Mouse (Mus musculus) heart, embryonic 15.5 days (tissue): ENCODE data around the gene Cdkl5. TPM values are rescaled to one million over a fixed set of nuclear protein-coding genes. Genes with fewer than 3 reads are reported as not detected.

ENCODE experiments used
- ATAC-seq: fragments of 200-750 bp; cut with Nextera tagmentation; replicated peaks from 2 replicates; pipeline ENCODE4 v1.8.0; 2017; ENCODE audit warnings: low read depth, moderate TSS enrichment; ENCODE audit not compliant: insufficient number of reproducible peaks, insufficient read depth, low FRiP score
- H3K27ac ChIP-seq: fragments of 300-500 bp; sonication (generic); 2 replicates; pipeline ENCODE4 v1.5.1; 2015; ENCODE audit warnings: mild to moderate bottlenecking, inconsistent platforms
- H3K27me3 ChIP-seq: fragments of 300-500 bp; sonication (generic); 2 replicates; pipeline ENCODE4 v1.6.1; 2015; ENCODE audit warnings: inconsistent platforms
- H3K36me3 ChIP-seq: fragments of 300-500 bp; sonication (generic); 2 replicates; pipeline ENCODE4 v1.6.1; 2015; ENCODE audit warnings: mild to moderate bottlenecking, inconsistent platforms
- H3K4me1 ChIP-seq: fragments of 300-500 bp; sonication (generic); replicated peaks from 2 replicates; pipeline ENCODE4 v1.6.1; 2015; ENCODE audit warnings: inconsistent platforms
- H3K4me2 ChIP-seq: fragments of 300-500 bp; sonication (generic); 2 replicates; pipeline ENCODE4 v1.6.1; 2015; ENCODE audit warnings: inconsistent platforms, mild to moderate bottlenecking, moderate library complexity
- H3K4me3 ChIP-seq: fragments of 300-500 bp; sonication (generic); 2 replicates; pipeline ENCODE4 v1.5.1; 2015; ENCODE audit warnings: mild to moderate bottlenecking, inconsistent platforms
- H3K9ac ChIP-seq: fragments of 300-500 bp; sonication (generic); 2 replicates; pipeline ENCODE4 v1.6.1; 2015; ENCODE audit warnings: mild to moderate bottlenecking, inconsistent platforms
- H3K9me3 ChIP-seq: fragments of 300-500 bp; sonication (generic); replicated peaks from 2 replicates; pipeline ENCODE4 v1.6.1; 2016; ENCODE audit warnings: inconsistent platforms
- WGBS: fragments of 180-500 bp; shearing (Covaris S2); methylation state at CpG from one replicate; pipeline ENCODE4 v1.1.7; 2015; ENCODE audit warnings: mixed read lengths; 5-methylcytosine and 5-hydroxymethylcytosine counted together
- polyA plus RNA-seq: library from polyadenylated mRNA; unstranded; fragments of >200 nt; fragmentation: Nextera tagmentation; extraction: Ambion mirVana; gene quantifications from 2 replicates; pipeline ENCODE4 v1.2.1, GENCODE M21; 2015

The Cdkl5 gene
- 1.6 and 2.2 TPM in 2 replicates for polyA plus RNA-seq

GRCm38 (mm10) chrX:160994543-160995121, at the start of gene Cdkl5:
Gene Cdkl5 (minus strand): TSS chrX:160994704.
- Histone ChIP-seq H3K4me1 (0 out of 2 replicates have a peak, but pooled peaks cover 3% of the 10 kb centered on the region), H3K4me3 (peak within 1 kb of the TSS; percentile 60), H3K27ac (peak within 1 kb of the TSS; percentile 87), H3K27me3 (no peaks in the 10 kb centered on the region), H3K4me2 (peak within 1 kb of the TSS; percentile 61), H3K9me3 (no peaks in the 10 kb centered on the region), H3K36me3 (no peaks in the 10 kb centered on the region), H3K9ac (peak within 1 kb of the TSS; percentile 69)
- WGBS = 15% methylated on average over 53 of the region's 53 CpGs
- peak; percentile 95 for ATAC-seq

- Histone ChIP-seq H3K4me2 (no peak overlapping the region), H3K9me3 (no peaks in the 10 kb centered on the region), H3K27ac (no peak overlapping the region), H3K27me3 (no peaks in the 10 kb centered on the region), H3K4me3 (no peak overlapping the region), H3K9ac (no peak overlapping the region), H3K36me3 (no peaks in the 10 kb centered on the region), H3K4me1 (no peaks in the 10 kb centered on the region)
- ATAC-seq = no peak
- 38% methylated on average over 3 of the region's 3 CpGs for WGBS
Observed at GRCm38 (mm10) chrX:161033235-161033803, 38.8 kb upstream of the Cdkl5 start.

GRCm38 (mm10) chrX:161032423-161032822, 37.9 kb upstream of the Cdkl5 start:
- WGBS = 52% methylated on average over 2 of the region's 2 CpGs
- Histone ChIP-seq H3K4me1 (no peaks in the 10 kb centered on the region), H3K9ac (no peak overlapping the region), H3K27ac (no peak overlapping the region), H3K4me2 (no peak overlapping the region), H3K27me3 (no peaks in the 10 kb centered on the region), H3K9me3 (no peaks in the 10 kb centered on the region), H3K4me3 (no peak overlapping the region), H3K36me3 (no peaks in the 10 kb centered on the region)
- no peak for ATAC-seq

GRCm38 (mm10) chrX:161030233-161030632, 35.7 kb upstream of the Cdkl5 start:
- H3K4me2 ChIP-seq = no peak overlapping the region
- no peak overlapping the region for H3K9ac ChIP-seq
- H3K4me3 ChIP-seq = no peak overlapping the region
- no peak for ATAC-seq
- H3K9me3 ChIP-seq = no peaks in the 10 kb centered on the region
- H3K27me3 ChIP-seq = no peaks in the 10 kb centered on the region
- H3K4me1 ChIP-seq = no peaks in the 10 kb centered on the region
- no peak overlapping the region for H3K27ac ChIP-seq
- no peaks in the 10 kb centered on the region for H3K36me3 ChIP-seq

GRCm38 (mm10) chrX:161024475-161024874, 30.0 kb upstream of the Cdkl5 start:
- no peak overlapping the region for H3K4me2 ChIP-seq

GRCm38 (mm10) chrX:161021548-161021947, 27.0 kb upstream of the Cdkl5 start:
- Histone ChIP-seq H3K4me1 (no peaks in the 10 kb centered on the region), H3K9ac (no peak overlapping the region), H3K36me3 (no peaks in the 10 kb centered on the region), H3K4me3 (no peak overlapping the region), H3K9me3 (no peaks in the 10 kb centered on the region), H3K27me3 (no peaks in the 10 kb centered on the region), H3K4me2 (no peak overlapping the region), H3K27ac (no peak overlapping the region)
- WGBS = 78% methylated on average over 7 of the region's 7 CpGs
- ATAC-seq = no peak

More at GRCm38 (mm10) chrX:161024475-161024874, 30.0 kb upstream of the Cdkl5 start:
- H3K9ac ChIP-seq = no peak overlapping the region
- no peaks in the 10 kb centered on the region for H3K27me3 ChIP-seq
- no peaks in the 10 kb centered on the region for H3K4me1 ChIP-seq
- 56% methylated on average over 2 of the region's 2 CpGs for WGBS
- no peak overlapping the region for H3K27ac ChIP-seq
- H3K36me3 ChIP-seq = no peaks in the 10 kb centered on the region
- no peak overlapping the region for H3K4me3 ChIP-seq
- no peaks in the 10 kb centered on the region for H3K9me3 ChIP-seq
- ATAC-seq = no peak

- Histone ChIP-seq H3K9me3 (no peaks in the 10 kb centered on the region), H3K4me1 (no peaks in the 10 kb centered on the region), H3K27me3 (no peaks in the 10 kb centered on the region), H3K4me2 (no peak overlapping the region), H3K4me3 (no peak overlapping the region), H3K36me3 (no peaks in the 10 kb centered on the region), H3K9ac (no peak overlapping the region), H3K27ac (no peak overlapping the region)
- 64% methylated on average over 1 of the region's 1 CpGs for WGBS
- no peak for ATAC-seq
Observed at GRCm38 (mm10) chrX:161018179-161018578, 23.7 kb upstream of the Cdkl5 start.

GRCm38 (mm10) chrX:161006272-161006671, 11.8 kb upstream of the Cdkl5 start:
- Histone ChIP-seq H3K9ac (no peak overlapping the region), H3K27ac (no peak overlapping the region), H3K4me1 (no peaks in the 10 kb centered on the region), H3K36me3 (no peaks in the 10 kb centered on the region), H3K9me3 (no peaks in the 10 kb centered on the region), H3K27me3 (no peaks in the 10 kb centered on the region), H3K4me3 (no peak overlapping the region), H3K4me2 (no peak overlapping the region)
- WGBS = 77% methylated on average over 1 of the region's 1 CpGs
- no peak for ATAC-seq

- Histone ChIP-seq H3K9ac (no peak overlapping the region), H3K36me3 (no peaks in the 10 kb centered on the region), H3K27me3 (no peaks in the 10 kb centered on the region), H3K9me3 (no peaks in the 10 kb centered on the region), H3K27ac (no peak overlapping the region), H3K4me3 (no peak overlapping the region), H3K4me1 (0 out of 2 replicates have a peak, but pooled peaks cover 3% of the 10 kb centered on the region), H3K4me2 (peak overlapping the region; percentile 56)
- ATAC-seq = no peak
- WGBS = 13% methylated on average over 5 of the region's 5 CpGs
Observed at GRCm38 (mm10) chrX:160996051-160996450, 1.5 kb upstream of the Cdkl5 start.

- Histone ChIP-seq H3K9me3 (no peaks in the 10 kb centered on the region), H3K4me2 (peak overlapping the region; percentile 56), H3K27me3 (no peaks in the 10 kb centered on the region), H3K9ac (peak overlapping the region; percentile 52), H3K27ac (peak overlapping the region; percentile 85), H3K36me3 (no peaks in the 10 kb centered on the region), H3K4me3 (peak overlapping the region; percentile 60), H3K4me1 (0 out of 2 replicates have a peak, but pooled peaks cover 3% of the 10 kb centered on the region)
- ATAC-seq = 0 out of 2 replicates have a peak, but pooled peaks have one; percentile 3
- 18% methylated on average over 31 of the region's 31 CpGs for WGBS
Observed at GRCm38 (mm10) chrX:160995131-160995667, 695 bp upstream of the Cdkl5 start.

GRCm38 (mm10) chrX:160993749-160994539, 560 bp downstream of the Cdkl5 start:
- H3K9me3 ChIP-seq = no peaks in the 10 kb centered on the region
- 11% methylated on average over 30 of the region's 39 CpGs for WGBS
- no peaks in the 10 kb centered on the region for H3K27me3 ChIP-seq
- peak; percentile 15; the same call in 1 of the 2 replicates for ATAC-seq
- peak overlapping the region; percentile 69 for H3K9ac ChIP-seq
- H3K36me3 ChIP-seq = no peaks in the 10 kb centered on the region
- H3K4me3 ChIP-seq = peak overlapping the region; percentile 60
- peak overlapping the region; percentile 61 for H3K4me2 ChIP-seq
- H3K4me1 ChIP-seq = 0 out of 2 replicates have a peak, but pooled peaks cover 3% of the 10 kb centered on the region
- peak overlapping the region; percentile 87 for H3K27ac ChIP-seq
